Mouse (Mus musculus) urinary bladder, adult 2 months (tissue): ENCODE measurements around the gene Wfdc15b. TPM values are rescaled to one million over a fixed set of nuclear protein-coding genes. Genes with fewer than 3 reads are reported as not detected.
"Not testable (repeated sequence)": the region's sequence is repeated elsewhere in the genome, so short reads cannot be mapped to it uniquely, and the experiment has no call there.

Experiments used
- DNase-seq: peaks from one replicate; pipeline ENCODE4 v3.0.0; 2022; ENCODE audit warnings: low spot score
- polyA plus RNA-seq: library from polyadenylated mRNA; depleted of rRNA; stranded (reverse); fragments of >200 nt; gene quantifications from 2 replicates; pipeline ENCODE4 v1.2.3, GENCODE M21; 2012; rRNA removed

Wfdc15b gene
- polyA plus RNA-seq: 90.6 and 114 TPM in 2 replicates

DNA sequence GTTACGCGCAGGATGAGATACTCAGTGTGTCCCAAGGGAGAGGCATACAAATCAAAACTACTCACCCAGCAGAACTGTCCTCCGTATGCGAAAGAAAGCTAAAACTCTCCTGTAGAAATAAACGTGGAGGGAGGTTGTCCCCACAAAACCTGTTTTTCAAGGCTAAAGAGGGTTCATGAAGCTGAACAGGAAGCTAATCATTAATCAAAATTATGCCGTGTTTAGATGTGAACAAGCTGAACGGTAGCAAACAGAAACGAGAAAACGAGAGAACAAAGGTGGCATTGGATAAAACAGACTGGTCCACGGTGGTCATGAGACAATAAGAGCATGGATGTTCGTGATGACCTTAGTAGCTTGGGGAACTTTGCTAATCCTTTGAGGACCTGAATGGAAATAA lies at the start of gene Wfdc15b:
Gene Wfdc15b (minus strand): TSS at position 139 of the 400 bp plus-strand sequence.
- DNase-seq: no peak

DNA sequence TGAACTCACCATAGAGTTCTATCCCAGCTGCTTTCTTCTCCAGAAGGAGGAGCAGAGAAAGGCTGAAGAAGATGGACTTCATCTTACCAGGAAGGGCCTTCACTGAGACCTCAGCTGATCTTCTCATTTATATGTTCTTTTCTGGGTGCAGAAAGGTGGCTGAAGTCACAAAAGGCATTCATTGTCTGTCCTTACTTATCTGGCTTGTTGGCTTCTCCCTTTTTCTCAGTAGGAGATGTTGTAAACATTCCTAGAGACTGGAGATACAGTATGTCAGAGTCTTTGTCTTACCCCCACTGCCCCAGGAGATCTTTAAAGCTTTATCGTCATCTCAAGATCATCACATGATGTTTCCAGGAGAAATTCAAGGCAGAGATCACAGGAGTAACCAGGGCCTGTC lies 35.1 kb upstream of the Wfdc15b start, which contains the start of gene Svs3b:
Gene Svs3b (minus strand): TSS at position 101 of the 400 bp plus-strand sequence.
- not testable (repeated sequence) for DNase-seq

DNA sequence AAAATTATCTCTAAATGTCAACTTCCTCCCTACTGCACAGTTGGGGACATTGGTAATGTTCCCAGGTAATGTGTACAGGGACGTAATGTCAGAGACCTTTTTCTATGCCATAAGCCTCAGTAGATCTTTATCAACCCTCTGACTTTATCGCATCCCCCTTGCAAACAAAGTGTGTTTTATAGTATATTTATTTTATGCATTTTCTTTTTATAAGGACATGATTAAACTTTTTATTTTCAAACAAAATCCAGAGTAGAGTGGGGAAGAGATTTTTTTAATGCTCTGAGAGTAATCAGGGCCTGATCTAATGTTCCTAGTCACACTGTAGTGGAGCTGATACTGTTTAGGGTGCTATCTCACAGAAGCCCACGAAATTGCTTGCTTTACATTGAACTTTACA lies 16.9 kb upstream of the Wfdc15b start, which contains the start of gene Svs2:
Gene Svs2 (minus strand): TSS at position 101 of the 400 bp plus-strand sequence.
- no peak for DNase-seq

DNA sequence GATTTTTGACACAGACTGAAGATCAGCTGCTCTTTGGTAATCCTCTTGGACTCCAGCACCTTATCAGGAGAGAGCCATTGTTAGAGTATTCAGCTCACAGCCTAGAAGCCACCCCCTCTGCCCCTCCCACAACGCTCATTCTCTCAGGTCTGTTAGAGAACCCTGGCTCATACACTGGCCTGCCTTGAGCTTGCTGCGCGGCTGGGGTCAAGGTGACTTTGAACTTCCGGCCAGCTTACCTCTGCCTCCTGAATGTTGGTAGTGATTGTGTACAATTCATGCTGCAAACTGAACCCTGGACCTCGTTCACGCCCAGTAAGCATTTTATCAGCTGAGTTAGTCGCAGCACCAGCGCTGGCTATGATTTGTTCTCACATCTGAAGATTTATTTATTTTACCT lies 11.2 kb upstream of the Wfdc15b start:
- no peak for DNase-seq

DNA sequence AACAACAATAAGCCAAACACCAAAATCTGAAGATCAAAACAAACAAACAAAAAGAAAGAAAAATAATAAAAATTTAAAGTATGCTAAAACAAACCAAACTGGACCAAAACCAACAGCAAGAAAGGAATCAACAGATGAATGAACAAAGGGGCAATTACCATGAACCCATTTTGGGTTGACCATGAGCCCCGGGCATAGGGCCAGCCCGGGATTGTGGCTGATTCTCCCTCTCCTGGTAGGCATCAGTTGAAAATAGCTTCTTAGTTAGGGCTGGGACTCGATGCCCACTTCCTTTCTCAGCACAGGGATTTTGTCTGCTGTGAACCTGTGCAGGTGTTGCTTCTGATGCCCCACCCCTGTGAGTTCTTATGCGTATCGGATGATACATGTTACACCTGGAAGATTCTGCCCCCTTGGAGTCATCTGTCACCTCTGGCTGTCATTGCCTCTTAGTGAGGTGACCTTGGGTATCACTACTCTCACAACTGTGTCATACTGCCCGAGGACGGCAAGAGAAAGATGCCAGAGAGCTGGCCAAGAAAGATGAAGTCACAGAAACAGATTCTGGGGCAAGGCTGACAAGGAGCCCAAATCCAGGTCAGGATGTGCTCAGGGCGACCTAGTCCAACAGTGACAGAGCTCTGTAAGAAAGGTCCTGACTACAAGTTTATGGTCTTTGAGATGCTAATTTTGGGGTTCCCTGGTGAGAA lies 7.1 kb upstream of the Wfdc15b start:
- no peak for DNase-seq

DNA sequence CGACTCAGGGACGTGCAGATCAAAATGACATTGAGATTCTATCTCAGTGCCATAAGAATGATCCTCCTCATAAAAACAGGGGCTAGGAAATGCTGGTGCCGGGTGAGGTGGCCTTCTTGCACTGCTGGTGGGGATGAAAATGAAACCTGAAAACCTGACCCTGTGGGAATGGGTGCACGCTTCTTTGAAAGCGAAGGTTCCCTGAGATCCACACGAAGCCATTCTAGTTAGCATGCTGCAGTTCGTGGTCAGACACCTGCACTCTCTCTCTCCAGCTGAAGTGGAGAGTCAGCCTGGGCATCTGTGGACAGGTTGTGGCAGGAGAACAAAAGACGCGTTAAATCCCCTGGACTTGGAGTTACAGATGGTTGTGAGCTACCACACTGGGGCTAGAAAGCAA lies 2.2 kb downstream of the Wfdc15b start:
- no peak for DNase-seq

DNA sequence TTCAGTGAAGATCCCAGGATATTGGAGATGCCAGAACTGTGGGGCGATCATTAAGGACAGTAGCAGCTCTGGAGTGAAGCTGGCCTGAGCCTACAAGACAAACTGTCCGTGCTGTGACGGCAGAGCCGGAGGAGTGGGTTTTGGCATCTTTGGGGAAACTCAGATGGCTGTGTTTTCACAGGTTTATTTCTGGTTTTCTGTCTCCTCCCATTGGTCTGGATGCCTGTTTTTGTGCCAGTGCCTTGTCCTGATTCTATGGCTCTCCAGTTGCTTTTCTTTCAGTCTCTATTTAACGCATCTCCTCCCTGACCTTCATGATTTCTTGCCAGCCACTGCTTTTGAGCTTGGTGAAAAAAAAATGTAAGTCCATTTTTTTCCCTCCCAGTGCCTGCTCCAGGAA lies 8.7 kb downstream of the Wfdc15b start:
- no peak for DNase-seq

DNA sequence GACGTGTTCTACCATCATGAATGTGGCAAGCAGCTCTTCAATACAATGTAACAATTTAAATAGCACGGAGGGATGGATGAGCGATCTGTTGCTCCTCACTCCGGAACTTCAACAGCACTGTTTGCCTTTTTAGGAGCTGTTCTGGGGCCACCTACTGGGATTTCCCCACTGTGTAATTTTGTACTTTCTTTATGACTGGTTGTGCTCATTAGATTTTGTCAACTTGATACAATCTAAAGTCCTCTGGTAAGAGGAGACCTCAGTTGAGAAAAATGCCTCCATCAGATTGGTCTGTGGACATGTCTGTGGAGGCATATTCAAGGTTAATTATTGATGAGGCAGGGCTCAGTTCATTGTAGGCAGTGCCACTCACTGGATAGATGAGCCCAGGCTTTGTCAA lies 10.6 kb downstream of the Wfdc15b start:
- no peak for DNase-seq

DNA sequence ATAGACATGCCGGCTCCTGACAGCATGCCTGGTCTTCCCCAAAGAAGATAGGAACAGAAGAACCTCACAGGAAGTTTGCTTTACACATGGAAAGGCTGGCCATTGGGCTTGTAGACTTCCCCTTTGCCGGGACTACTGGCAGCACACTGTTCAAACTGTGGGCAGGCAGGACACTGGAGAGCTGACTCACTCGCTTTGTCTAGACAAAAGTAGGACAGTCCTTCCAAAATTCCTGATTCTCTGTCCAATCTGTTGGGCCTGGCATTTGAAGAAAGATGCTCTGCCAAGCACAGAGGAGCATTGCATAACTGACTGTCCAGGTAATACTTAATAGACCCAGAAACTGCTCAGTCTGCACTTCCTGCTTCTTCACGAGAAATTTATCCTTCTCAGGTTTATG lies 14.8 kb downstream of the Wfdc15b start:
- no peak for DNase-seq

DNA sequence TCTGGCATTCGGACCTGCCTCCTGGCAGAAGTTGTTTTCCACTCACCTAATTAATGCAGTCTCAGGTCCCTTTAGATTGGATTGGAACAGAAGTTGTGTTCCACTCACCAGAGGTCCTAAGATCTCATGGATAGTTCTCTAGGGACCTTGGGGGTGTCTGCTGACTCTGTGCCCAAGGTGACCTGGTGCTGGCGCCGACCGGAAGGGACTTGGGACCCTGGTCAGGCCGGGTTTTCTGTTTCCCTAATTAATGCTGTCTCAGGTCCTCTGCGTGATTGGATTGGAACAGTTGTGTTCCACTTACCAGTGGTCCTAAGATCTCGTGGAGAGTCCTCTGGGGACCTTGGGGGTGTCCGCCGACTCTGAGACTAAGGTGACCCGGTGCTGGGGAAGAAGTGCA lies 15.4 kb downstream of the Wfdc15b start:
- not testable (repeated sequence) for DNase-seq

DNA sequence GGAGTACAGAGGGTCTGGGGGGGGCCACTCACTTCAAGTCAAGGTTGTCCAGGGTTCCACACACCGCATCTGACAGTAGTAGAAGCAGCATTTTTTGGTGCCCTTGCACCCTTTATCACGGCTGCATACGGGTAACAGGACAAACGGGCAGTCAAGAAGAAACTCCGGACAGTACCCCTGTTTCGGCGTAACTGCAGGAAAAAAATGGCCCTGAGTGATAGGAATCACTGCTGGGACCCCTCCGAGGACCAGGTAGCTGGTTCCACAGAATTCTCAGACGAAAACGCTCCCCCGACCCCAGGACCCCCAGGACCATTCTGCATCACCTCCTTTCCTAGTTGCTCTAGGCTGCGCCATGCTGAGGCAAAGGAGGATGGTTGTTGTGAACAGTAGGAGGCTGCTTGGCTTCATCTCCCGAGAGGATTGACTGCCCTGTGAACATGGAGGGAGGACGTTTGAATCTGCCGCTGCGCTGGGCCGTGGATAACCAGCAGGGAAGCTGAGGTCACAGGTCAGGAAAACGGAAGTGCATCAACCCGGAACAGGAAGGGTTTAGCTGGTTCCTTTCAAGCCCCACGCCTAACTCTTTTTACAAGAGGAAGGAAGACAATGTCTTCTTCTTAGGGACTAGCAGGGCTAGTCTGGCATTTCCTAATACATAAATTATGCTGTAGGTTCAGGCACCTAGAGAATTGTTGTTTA lies 21.7 kb downstream of the Wfdc15b start, which contains the start of gene Wfdc15a:
Gene Wfdc15a (minus strand): TSS at position 505 of the 702 bp plus-strand sequence.
- no peak for DNase-seq

DNA sequence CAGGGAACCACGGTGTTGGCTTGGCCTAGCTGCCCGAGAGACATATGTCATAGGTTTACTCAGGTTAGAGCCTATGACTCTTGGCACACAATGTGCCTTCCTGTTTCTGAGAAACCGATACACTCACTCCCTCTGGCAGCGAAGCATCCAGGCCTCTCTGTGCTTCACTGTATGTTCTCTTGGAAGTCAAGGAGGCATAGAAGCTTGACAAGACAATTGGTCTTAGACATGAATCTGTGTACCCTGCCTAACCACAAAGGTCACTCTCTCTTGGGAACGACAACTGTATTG lies 24.8 kb downstream of the Wfdc15b start:
- DNase-seq: no peak

DNA sequence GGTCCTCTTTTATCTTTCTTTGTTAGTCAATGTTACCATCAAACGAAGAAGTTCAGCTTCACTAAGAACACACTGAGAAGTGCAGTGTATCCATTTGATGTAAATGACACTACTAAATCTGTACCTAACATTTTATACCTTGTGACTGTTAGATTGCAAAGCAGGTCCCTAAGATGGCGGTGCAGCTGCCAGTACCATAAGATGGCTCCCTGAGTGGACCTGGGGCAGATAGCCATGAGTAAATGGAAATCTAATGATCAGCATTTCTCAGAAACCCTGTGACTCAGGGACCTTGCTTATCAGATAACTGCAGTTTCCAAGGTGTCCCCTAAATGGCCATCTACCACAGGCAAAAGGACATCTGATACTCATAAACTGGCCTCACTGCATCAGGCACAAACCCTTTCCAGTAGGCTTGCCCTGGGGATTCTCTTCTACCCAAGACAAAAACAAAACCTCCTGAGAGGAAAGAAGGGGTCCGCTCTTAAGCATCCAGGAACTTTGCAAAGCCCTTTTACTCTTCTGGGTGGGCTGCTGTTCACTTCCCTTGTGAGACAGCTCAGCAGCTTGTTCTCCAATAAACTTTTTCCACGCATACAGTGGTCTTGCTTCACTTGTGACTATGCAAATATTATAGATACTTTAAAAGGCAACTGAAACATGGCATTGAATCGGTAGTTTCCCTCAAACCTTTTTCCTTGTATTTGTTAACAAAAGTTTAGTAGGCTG lies 25.3 kb downstream of the Wfdc15b start:
- no peak for DNase-seq

DNA sequence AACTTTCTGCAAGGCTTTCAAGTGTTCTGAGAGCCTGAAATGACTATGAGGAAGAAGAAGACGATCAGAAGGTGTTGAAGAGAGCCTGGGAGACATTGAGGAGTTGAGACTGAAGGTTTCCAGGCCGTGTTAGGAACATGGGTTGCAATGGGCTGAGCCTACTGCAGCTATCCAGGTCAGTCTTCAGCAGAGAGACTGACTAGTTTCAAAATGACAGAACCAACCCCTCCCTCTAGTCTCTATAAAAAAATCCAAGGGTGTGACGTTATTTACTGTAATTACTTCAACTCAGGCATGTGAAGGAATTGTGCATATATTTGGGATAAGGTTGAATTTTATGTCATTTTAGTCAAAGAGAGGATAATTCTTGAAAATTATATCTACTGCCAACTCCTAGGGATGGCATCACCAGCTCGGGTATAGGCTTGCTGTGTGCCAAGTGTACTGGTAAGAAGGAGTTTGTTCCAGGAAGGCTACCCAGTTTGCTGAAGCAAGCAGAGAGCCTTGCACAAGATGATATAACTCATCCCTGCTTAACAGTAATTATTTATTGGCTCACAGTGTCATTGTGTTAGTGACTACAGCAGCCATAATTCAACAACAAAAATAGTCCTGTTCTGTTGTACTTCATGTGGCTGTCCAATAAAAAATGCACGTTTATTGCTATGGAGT lies 26.4 kb downstream of the Wfdc15b start:
- DNase-seq: no peak

DNA sequence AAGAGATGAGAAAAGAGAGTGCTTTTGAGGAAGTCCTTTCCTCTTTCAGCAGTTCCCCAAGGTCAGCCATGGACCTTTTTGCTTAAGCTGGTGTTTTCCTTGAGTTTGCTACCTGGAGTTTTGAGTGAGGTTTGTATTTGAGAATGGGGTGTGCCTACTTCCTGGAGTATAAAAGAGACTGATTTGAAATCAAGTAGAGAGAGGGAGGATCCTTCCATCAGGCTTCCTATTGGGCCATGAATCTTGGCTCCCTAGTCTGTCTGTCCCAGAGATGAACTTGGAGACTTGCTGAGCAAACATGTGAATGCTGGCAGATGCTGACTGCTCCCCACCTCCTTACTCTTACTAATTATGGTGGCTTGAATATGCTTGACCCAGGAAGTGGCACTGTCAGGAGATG lies 29.2 kb downstream of the Wfdc15b start:
- no peak for DNase-seq

DNA sequence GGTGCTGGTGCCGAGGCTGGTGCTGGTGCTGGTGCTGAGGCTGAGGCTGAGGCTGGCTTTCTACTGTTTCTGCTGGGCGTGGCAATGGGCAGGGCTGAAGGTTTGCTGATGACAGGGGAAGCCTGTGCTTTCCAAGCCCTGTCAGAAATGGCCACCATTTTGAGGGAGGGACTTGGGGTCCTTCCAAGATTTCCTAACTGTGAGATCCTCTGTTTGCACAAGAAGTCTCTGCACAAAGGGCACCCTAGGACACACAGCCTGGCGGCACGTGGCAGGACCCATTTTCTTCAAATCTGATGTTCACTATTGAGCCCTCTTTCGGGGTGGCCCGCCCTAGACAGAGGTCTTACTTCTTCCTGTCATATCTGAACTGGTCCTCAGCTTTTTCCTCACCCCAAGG lies 30.9 kb downstream of the Wfdc15b start, which contains the start of gene Wfdc12:
Gene Wfdc12 (minus strand): TSS at position 33 of the 400 bp plus-strand sequence.
- no peak for DNase-seq

DNA sequence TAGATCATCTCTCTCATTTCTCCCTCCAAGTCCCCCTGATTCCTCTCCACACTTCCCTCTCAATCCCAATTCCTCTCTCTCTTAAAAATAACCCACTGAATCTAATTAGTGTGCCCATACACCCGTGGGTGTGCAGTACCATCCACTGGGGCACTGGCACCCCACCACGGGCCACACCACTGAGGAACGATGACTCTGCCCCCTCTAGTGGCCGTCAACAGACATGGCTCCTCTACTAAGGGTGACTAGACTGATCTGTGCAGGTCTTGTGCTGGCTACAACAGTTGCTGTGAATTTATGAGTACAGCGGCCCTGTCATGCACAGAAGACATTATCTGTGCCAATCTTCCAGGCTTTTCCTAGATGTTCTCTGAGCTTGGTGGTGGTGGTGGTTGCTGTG lies 32.7 kb downstream of the Wfdc15b start:
- no peak for DNase-seq

DNA sequence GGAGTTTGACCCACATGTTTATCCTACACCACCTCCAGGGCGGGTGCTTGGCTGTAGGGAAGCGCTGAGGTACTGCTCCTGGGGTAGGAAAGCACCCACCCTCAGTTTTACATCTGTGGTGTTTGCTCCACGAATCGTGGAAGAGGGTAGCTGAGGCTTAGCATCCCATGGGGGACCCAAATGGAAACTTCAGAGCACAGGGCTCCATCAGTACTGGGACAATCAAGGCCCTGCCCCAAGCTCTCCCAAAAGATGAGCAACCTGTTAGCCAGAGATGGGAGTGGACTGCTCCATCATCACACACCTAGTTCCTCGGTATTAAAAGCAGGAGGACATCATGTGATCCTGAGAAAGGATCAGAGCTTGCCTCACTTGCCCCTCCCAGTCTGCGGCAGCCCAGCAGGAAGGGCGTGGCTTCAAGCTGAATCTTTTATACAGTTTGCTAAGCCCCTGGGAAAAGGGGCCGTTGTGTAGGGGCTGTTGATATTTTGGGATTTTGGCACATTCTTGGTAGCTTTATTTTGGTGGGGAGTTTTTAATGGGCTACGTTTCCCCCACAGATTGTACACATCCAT lies 37.2 kb downstream of the Wfdc15b start:
- no peak for DNase-seq

DNA sequence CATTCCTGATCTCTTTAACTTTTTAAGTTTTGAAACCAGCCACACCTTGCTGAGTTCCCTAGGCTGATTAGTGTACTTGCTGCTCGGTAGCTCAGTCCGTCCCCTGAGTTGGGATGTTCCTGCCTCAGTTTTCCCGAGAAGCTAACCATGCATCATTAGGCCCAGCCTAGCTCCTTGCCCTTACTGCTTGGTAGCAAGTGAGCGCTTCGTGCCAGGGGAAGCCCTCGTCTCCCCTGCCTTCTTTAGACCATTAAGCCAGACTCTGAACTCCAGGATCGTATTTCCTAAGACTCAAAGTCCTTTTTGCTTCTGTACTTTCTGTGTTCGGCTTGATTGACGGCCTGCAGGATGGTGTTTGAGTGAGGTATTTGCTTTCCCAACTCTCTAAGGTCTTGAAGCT lies 38.1 kb downstream of the Wfdc15b start:
- DNase-seq: no peak

DNA sequence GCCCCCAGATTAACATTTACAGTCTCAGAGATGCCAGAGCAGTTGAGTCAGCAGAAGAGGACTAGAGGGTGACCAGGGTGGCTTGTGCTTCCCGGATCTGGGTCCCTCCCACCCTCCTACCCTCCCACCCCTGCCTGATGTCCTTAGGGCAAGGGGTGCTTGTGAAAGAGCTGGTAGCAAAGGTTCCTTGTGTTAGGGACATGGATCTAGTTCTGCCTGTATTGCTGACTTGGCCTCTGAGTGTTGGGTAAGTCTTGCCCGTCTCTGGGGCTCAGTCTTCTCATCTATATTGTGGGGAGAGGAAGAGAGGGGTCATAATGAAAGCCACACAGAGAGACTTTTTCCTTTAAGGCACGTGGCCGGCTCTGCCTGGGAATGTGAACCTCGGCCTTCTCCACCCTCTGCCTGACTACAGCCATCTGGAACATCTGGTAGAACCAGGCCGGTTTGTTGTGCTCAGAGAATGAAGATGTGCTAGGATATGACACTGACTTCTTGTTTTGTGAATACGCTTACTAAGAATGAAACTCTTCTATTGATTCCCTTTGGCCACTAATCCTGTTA lies 38.7 kb downstream of the Wfdc15b start, which contains the start of gene Wfdc5:
Gene Wfdc5 (minus strand): TSS at position 51 of the 564 bp plus-strand sequence.
- DNase-seq: no peak

DNA sequence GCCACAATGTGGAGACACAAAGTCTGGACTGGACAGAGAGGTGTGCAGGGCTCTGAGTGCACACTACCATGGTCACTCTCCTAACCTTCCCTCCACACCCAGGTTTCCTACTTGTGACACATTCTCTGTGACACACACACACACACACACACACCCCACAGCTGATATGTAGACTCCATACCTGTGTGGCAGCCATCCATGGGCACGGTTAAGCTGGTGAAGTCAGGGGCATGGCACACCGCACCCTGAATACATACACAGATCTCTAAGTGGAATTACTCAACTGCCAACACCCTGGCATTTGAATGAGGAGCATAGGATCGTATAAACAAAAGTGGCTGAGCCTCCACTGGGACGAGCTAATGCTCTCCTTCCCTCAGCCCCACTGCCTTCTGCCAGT lies 40.7 kb downstream of the Wfdc15b start:
- no peak for DNase-seq
